Mouse (Mus musculus) liver, embryonic 14.5 days (tissue): ENCODE data around the gene Rtkn2. TPM values are rescaled to one million over a fixed set of nuclear protein-coding genes. Genes with fewer than 3 reads are reported as not detected.

ENCODE experiments used
- ATAC-seq: fragments of 200-750 bp; cut with Nextera tagmentation; 2 replicates; pipeline ENCODE4 v1.8.0; 2017; ENCODE audit warnings: moderate number of reproducible peaks, mild to moderate bottlenecking, moderate library complexity; ENCODE audit not compliant: insufficient read depth
- DNase-seq, 3 experiments: peaks; one replicate each; pipeline ENCODE4 v3.0.0-alpha.2; 2012 to 2013; ENCODE audit warnings: low read depth in 3 of 3, low spot score in 3 of 3
- H3K27ac ChIP-seq: fragments of 300-500 bp; sonication (generic); 2 replicates; pipeline ENCODE4 v1.5.1; 2014; ENCODE audit warnings: moderate library complexity, mild to moderate bottlenecking, control low read depth, inconsistent platforms
- H3K27me3 ChIP-seq: fragments of 300-500 bp; sonication (generic); 2 replicates; pipeline ENCODE4 v1.6.1; 2014; ENCODE audit warnings: mild to moderate bottlenecking, low read length, moderate library complexity; ENCODE audit not compliant: control insufficient read depth, insufficient read depth
- H3K36me3 ChIP-seq: fragments of 300-500 bp; sonication (generic); replicated peaks from 2 replicates; pipeline ENCODE4 v1.6.1; 2014; ENCODE audit warnings: low read depth; ENCODE audit not compliant: control insufficient read depth, insufficient read depth
- H3K4me1 ChIP-seq, 2 experiments: fragments of 200-500 bp in 1 of 2; fragments of 300-500 bp in 1 of 2; sonication (generic) in 1 of 2; replicated peaks; 2 replicates each; pipeline ENCODE4 v1.6.1; 2012 to 2014; ENCODE audit warnings: antibody characterized with exemption in 1 of 2, inconsistent platforms in 1 of 2, low read length in 1 of 2; ENCODE audit not compliant: control insufficient read depth in 2 of 2, insufficient read depth in 2 of 2
- H3K4me2 ChIP-seq: fragments of 300-500 bp; sonication (generic); 2 replicates; pipeline ENCODE4 v1.6.1; 2014; ENCODE audit warnings: low read depth, mild to moderate bottlenecking, control low read depth, moderate library complexity
- H3K4me3 ChIP-seq, 2 experiments: fragments of 200-500 bp in 1 of 2; fragments of 300-500 bp in 1 of 2; sonication (generic) in 1 of 2; 2 replicates each; pipeline ENCODE4 v1.5.1; 2012 to 2014; ENCODE audit warnings: low read depth in 2 of 2, low read length in 2 of 2, mild to moderate bottlenecking in 2 of 2, control low read depth in 1 of 2, inconsistent platforms in 1 of 2, moderate library complexity in 1 of 2; ENCODE audit not compliant: insufficient read depth in 1 of 2
- H3K9ac ChIP-seq: fragments of 300-500 bp; sonication (generic); replicated peaks from 2 replicates; pipeline ENCODE4 v1.6.1; 2014; ENCODE audit warnings: mild to moderate bottlenecking, control low read depth, moderate library complexity
- H3K9me3 ChIP-seq: fragments of 300-500 bp; sonication (generic); 2 replicates; pipeline ENCODE4 v1.6.1; 2016; ENCODE audit warnings: low read length, mixed read lengths; ENCODE audit not compliant: control insufficient read depth
- CTCF ChIP-seq: IDR thresholded peaks from 2 replicates; pipeline ENCODE4 v1.5.1; 2016; ENCODE audit warnings: antibody characterized with exemption, low read depth, control low read depth
- EP300 ChIP-seq: IDR thresholded peaks from 2 replicates; pipeline ENCODE4 v1.6.1; 2016; ENCODE audit warnings: antibody characterized with exemption, low read depth
- WGBS: fragments of 180-500 bp; shearing (Covaris S2); extraction: QIAGEN DNeasy Blood & Tissue Kit; methylation state at CpG from one replicate; pipeline ENCODE4 v1.1.7; 2014; ENCODE audit not compliant: insufficient replicate concordance; 5-methylcytosine and 5-hydroxymethylcytosine counted together
- polyA plus RNA-seq, 2 experiments: library from polyadenylated mRNA; depleted of rRNA in 1 of 2; stranded (reverse) in 1 of 2; unstranded in 1 of 2; fragments of >200 nt; fragmentation: Nextera tagmentation in 1 of 2; extraction: Ambion mirVana in 1 of 2; gene quantifications; 2 replicates each; pipeline versions ENCODE4 v1.2.1 to v1.2.3; 2012 to 2014

Rtkn2 gene
- polyA plus RNA-seq, 2 experiments: 0.37 to 0.93 TPM

DNA sequence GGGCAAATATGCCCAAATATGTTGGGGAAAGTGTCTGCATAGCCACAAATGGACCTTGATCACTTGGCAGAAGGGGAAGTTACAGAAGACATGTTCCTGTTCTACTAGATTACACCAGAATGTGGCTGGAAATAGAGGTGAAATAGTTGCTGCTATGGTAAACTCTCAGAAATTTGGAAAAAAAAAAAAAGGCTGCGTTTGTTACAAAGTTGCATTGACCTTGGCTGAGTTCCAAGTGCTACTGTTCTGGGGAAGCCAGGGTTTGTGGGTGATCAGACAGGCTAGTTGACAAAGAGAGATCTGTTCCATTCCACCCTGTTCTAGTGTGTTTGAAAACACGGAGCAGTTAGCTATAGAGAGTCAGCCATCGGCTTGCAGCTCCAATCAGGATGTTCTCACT is 19.4 kb upstream of the Rtkn2 start:
- TF ChIP-seq CTCF (no peak), EP300 (no peak)

DNA sequence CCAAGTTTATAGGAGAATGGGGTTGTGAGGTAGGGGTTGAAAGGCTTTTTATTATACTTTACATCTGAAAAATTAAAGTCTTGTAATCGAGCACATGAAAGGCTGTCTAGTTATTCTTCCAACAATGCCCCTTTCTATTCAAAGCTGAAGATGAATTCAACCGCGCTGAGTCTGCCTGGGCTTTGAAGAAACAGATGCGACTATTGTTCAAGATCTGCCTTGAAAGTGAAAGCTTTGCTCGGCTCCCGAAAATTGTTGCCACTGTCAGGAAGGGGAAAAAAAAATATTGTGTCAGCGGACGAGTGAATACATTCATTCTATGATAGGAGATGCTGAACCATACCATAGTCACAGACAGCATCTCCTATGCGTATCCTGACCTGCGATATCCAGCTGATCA is 16.9 kb upstream of the Rtkn2 start:
- DNase-seq (no peak), ATAC-seq (no peak)
- Histone ChIP-seq H3K27me3 (no peaks in the 10 kb centered on the region), H3K4me2 (no peak overlapping the region), H3K36me3 (no peaks in the 10 kb centered on the region), H3K9ac (no peak overlapping the region), H3K4me1 (peaks cover 0 to 2% of the 10 kb centered on the region in 2 experiments; a peak in 1 of 4 replicates), H3K4me3 (no peak overlapping the region), H3K9me3 (no peaks in the 10 kb centered on the region), H3K27ac (no peak overlapping the region)
- 69% methylated on average over 10 of the region's 10 CpGs for WGBS
- TF ChIP-seq EP300: no peak
- TF ChIP-seq CTCF: no peak

More for the DNA sequence above, 19.4 kb upstream of the Rtkn2 start:
- ATAC-seq: no peak
- H3K9me3 ChIP-seq: no peaks in the 10 kb centered on the region
- H3K4me3 ChIP-seq: no peak overlapping the region
- H3K27ac ChIP-seq: no peak overlapping the region
- WGBS: 50% methylated on average over 3 of the region's 3 CpGs
- no peak overlapping the region for H3K4me2 ChIP-seq
- no peak for DNase-seq
- H3K27me3 ChIP-seq: no peaks in the 10 kb centered on the region
- H3K36me3 ChIP-seq: no peaks in the 10 kb centered on the region
- 0 out of 4 replicates have a peak, but pooled peaks cover 0 to 2% of the 10 kb centered on the region in 2 experiments for H3K4me1 ChIP-seq
- no peak overlapping the region for H3K9ac ChIP-seq

DNA sequence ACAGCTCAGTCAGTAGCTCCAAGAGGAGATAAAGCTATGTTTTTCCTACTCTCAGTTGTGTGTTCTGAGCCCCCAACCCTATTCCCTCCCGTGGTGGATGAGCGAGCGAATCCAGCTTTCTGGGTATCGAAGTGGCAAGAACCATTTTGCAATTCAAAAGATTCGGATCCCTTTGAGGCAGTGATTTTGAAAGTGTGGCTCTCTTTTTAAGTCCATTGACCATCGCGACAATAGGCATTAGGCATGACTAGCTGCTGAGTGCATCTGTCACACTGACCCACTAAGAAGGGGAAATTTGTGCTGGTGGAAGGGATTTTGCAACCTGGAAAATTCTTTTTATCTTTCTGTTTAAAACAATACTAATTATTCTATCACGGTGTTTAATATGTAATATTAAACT is 15.3 kb upstream of the Rtkn2 start:
- no peak for ATAC-seq
- no peak overlapping the region for H3K27ac ChIP-seq
- TF ChIP-seq EP300 (no peak), CTCF (no peak)
- H3K36me3 ChIP-seq: no peaks in the 10 kb centered on the region
- no peak overlapping the region for H3K9ac ChIP-seq
- H3K4me3 ChIP-seq: no peak overlapping the region
- WGBS: 63% methylated on average over 8 of the region's 8 CpGs
- no peaks in the 10 kb centered on the region for H3K9me3 ChIP-seq
- peaks cover 0 to 2% of the 10 kb centered on the region in 2 experiments; a peak in 1 of 4 replicates for H3K4me1 ChIP-seq
- no peak overlapping the region for H3K4me2 ChIP-seq
- no peak for DNase-seq
- no peaks in the 10 kb centered on the region for H3K27me3 ChIP-seq

DNA sequence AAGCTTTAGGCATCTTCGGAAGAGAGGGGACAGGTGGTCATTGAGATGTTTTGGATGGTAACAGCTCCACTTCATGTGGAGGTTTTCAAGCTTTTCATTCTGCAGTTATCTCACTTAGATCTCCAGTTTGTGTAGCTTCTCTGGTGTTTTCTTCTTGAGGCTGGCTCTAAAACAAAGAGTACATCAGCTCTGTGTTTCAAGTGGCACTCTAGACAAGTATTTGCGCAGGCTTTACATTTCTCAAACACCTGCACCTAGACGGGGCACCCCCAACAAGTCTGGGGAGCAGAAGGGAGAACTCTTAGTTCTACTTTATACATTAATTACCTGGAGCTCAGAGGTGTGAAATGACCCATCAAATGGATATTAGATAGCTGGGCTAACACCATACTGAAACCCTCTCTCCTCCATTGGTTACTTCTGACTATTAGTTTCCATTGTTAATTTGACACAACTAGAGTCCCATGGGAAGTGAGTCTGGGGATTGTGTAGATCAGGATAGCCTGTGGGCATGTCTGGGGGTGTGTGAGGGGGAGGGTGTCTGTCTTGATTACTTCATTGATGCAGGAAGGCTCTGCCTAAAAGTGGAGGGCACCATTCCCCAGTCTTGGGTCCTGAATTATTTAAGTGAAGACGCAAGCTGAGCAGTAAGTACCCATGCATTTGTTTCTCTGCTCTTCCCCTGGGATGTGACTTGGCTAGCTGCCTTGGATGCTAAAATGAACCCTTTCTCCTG is 14.0 kb upstream of the Rtkn2 start:
- 62% methylated on average over 4 of the region's 4 CpGs for WGBS
- Histone ChIP-seq H3K4me2 (no peak overlapping the region), H3K9me3 (no peaks in the 10 kb centered on the region), H3K27ac (no peak overlapping the region), H3K27me3 (no peaks in the 10 kb centered on the region), H3K36me3 (no peaks in the 10 kb centered on the region), H3K4me3 (no peak overlapping the region), H3K9ac (no peak overlapping the region), H3K4me1 (no peaks in the 10 kb centered on the region; a peak in 1 of 4 replicates)
- no peak for DNase-seq
- ATAC-seq: no peak
- TF ChIP-seq EP300: no peak
- no peak for TF ChIP-seq CTCF

DNA sequence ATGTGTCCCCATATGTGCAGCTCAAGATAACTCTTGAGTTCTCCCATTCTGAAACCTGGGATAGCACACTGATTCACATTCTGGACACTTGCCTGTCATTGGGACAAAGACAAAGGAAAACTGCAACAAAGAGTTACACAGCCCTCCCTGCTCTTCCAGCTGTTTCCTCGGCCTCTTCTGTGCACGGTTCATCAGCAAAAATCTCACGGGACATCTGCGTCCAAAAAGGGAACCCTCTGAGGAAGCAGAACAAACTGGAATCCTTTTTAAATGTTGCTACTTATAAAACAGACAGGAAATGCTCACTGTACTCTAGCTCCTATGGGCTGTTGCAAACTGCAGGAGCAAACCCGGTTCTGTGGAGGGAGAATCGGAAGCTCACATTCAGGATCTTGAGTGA is 13.3 kb upstream of the Rtkn2 start:
- no peak for DNase-seq
- no peak overlapping the region for H3K4me2 ChIP-seq

More for the DNA sequence above, 13.3 kb upstream of the Rtkn2 start:
- ATAC-seq: no peak
- Histone ChIP-seq H3K4me3 (no peak overlapping the region), H3K36me3 (no peaks in the 10 kb centered on the region), H3K9me3 (no peaks in the 10 kb centered on the region), H3K9ac (no peak overlapping the region), H3K4me1 (no peaks in the 10 kb centered on the region; a peak in 1 of 4 replicates), H3K27ac (no peak overlapping the region), H3K27me3 (no peaks in the 10 kb centered on the region)
- 14% methylated on average over 6 of the region's 6 CpGs for WGBS
- TF ChIP-seq EP300 (no peak), CTCF (no peak)
